Mouse (Mus musculus): ENCODE measurements around the gene Lap3.

- TF ChIP-seq CTCF (IDR thresholded peaks at IDR 0.05; ENCODE audit: borderline replicate concordance, insufficient read depth, low read depth, low read length) (no peak), POLR2A (IDR thresholded peaks at IDR 0.05; ENCODE audit: borderline replicate concordance, insufficient read depth, low read length) (no peak)
These were observed 31.9 kb downstream of the Lap3 start for GRCm38 (mm10) chr5:45525101-45525500.

Data from cerebellum, adult 2 months (tissue).